Mouse (Mus musculus) small intestine, adult 2 months (tissue): Measurements from ENCODE around the gene Recql. TPM values are rescaled to one million over a fixed set of nuclear protein-coding genes. Genes with fewer than 3 reads are reported as not detected.

Experiments used
- H3K27ac ChIP-seq: fragments of 200-500 bp; 2 replicates; pipeline ENCODE4 v1.5.1; 2012; ENCODE audit warnings: low read depth, low read length, control low read depth, inconsistent platforms; ENCODE audit not compliant: insufficient read depth
- H3K27me3 ChIP-seq: fragments of 200-500 bp; 2 replicates; pipeline ENCODE4 v1.6.1; 2012; ENCODE audit warnings: mild to moderate bottlenecking, moderate library complexity, low read length, inconsistent platforms; ENCODE audit not compliant: control insufficient read depth, insufficient read depth
- H3K36me3 ChIP-seq: fragments of 200-500 bp; 2 replicates; pipeline ENCODE4 v1.6.1; 2012; ENCODE audit warnings: mild to moderate bottlenecking, low read length, control low read depth, inconsistent platforms; ENCODE audit not compliant: control insufficient read depth, insufficient read depth
- H3K4me1 ChIP-seq: fragments of 200-500 bp; 2 replicates; pipeline ENCODE4 v1.6.1; 2012; ENCODE audit warnings: low read length, inconsistent platforms, mixed read lengths; ENCODE audit not compliant: control insufficient read depth, insufficient read depth, insufficient read length
- H3K4me3 ChIP-seq: fragments of 200-500 bp; 2 replicates; pipeline ENCODE4 v1.5.1; 2012; ENCODE audit warnings: low read depth, mild to moderate bottlenecking, control low read depth, inconsistent platforms, low read length, moderate library complexity
- CTCF ChIP-seq: fragments of 200-500 bp; IDR thresholded peaks from 2 replicates; pipeline ENCODE4 v1.5.1; 2012; ENCODE audit warnings: low read depth, mild to moderate bottlenecking, control low read depth, inconsistent platforms, low read length, moderate library complexity, mixed read lengths; ENCODE audit not compliant: insufficient replicate concordance, insufficient read length; ENCODE audit errors: extremely low read depth
- POLR2A ChIP-seq: fragments of 200-500 bp; IDR thresholded peaks from 2 replicates; pipeline ENCODE4 v1.6.1; 2012; ENCODE audit warnings: low read depth, mild to moderate bottlenecking, control low read depth, inconsistent platforms, low read length, moderate library complexity
- WGBS: fragments of 180-500 bp; shearing (Covaris S2); methylation state at CpG from one replicate; pipeline ENCODE4 v1.1.7; 2018; 5-methylcytosine and 5-hydroxymethylcytosine counted together
- polyA plus RNA-seq: library from polyadenylated mRNA; depleted of rRNA; stranded (reverse); fragments of >200 nt; gene quantifications from 2 replicates; pipeline ENCODE4 v1.2.3, GENCODE M21; 2012; rRNA removed

The Recql gene
- polyA plus RNA-seq, 1 experiment: 2.1 TPM

DNA sequence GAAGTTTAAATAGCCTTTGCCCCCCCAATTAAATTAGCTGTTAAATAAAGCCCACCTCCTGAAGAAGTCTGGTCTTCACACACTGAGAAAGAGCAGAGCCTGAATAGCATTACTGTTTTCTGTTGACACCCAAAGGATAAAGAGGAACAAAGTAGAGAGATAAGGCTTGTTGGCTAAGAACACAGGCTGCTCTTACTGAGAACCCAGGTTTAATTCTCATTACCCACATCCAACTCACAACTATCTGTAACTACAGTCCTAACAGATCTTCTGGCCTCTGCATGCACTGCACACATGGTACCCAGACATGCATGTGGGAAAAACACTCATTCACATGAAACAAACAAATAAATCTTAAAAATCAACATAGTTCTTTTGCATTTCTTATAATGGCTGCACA is 69.8 kb downstream of the Recql start:
- Histone ChIP-seq H3K27ac (no peak overlapping the region), H3K27me3 (no peaks in the 10 kb centered on the region), H3K4me3 (no peak overlapping the region), H3K36me3 (no peaks in the 10 kb centered on the region), H3K4me1 (no peaks in the 10 kb centered on the region)
- TF ChIP-seq POLR2A: no peak
- TF ChIP-seq CTCF: no peak

DNA sequence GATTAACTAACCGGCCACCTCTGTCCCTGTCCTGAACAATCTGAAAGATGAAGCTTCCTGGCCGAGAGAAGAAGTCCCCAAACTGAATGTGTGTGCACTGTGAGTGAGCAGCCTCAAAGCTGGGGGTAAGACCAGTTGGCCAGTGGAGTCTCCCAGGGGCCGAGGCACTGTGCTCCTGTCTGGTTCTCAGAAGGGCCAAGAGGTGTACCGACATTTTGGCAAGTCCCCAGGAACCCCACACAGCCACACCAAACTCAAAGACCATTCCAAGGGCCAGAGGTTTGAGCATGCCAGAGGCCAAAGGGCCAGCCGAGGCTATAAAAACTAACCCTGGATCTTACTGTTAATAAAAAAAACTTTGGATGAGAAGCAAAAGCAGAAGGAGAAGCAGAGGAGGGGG is 72.6 kb downstream of the Recql start:
- 74% methylated on average over 5 of the region's 5 CpGs for WGBS
- Histone ChIP-seq H3K4me3 (no peak overlapping the region), H3K27ac (no peak overlapping the region), H3K36me3 (no peaks in the 10 kb centered on the region), H3K4me1 (no peaks in the 10 kb centered on the region), H3K27me3 (no peaks in the 10 kb centered on the region)
- TF ChIP-seq POLR2A: no peak
- TF ChIP-seq CTCF: no peak

DNA sequence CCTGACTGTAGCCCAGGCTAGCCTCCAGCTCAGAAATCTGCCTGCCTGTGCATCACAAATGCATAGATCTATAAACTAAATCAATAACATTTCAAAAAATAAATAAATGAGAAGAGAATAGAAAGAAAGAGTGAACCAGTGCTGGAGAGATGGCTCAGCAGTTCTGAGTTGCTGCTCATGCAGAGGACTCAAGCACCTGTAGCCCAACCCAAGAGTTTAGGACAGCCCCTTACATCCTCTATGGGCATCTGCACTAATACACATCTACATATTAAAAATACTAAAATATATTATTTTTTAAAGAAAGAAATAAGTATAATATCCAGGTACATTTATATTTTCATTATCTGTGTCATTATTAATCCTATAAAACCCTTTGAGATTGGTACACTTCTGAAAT is 81.8 kb downstream of the Recql start:
- Histone ChIP-seq H3K27me3 (no peaks in the 10 kb centered on the region), H3K36me3 (no peaks in the 10 kb centered on the region), H3K4me3 (no peak overlapping the region), H3K4me1 (no peaks in the 10 kb centered on the region), H3K27ac (no peak overlapping the region)
- TF ChIP-seq CTCF (no peak), POLR2A (no peak)

Other genes with a start within 250 kb of the Recql start
- gene Slco1a6, start 178.6 kb downstream of the Recql start, polyA plus RNA-seq: not detected in 2 replicates
- 1.8 and 2.1 TPM in 2 replicates for gene Iapp, start 88.7 kb downstream of the Recql start, polyA plus RNA-seq
- not detected in 2 replicates for gene Slco1a5, start 64.1 kb downstream of the Recql start, polyA plus RNA-seq
- gene Pyroxd1, start 41.4 kb downstream of the Recql start, polyA plus RNA-seq: 3.4 and 5.6 TPM in 2 replicates
- 0.98 and 1.9 TPM in 2 replicates for gene Golt1b, start 134 bp upstream of the Recql start, polyA plus RNA-seq
- gene Spx, start 26.4 kb upstream of the Recql start, polyA plus RNA-seq: 0.24 and 0.85 TPM in 2 replicates
- not detected in 2 replicates for gene Gys2, start 86.0 kb upstream of the Recql start, polyA plus RNA-seq
- gene Ldhb, start 120.9 kb upstream of the Recql start, polyA plus RNA-seq: 10.4 and 15.4 TPM in 2 replicates
- 5.5 and 6.4 TPM in 2 replicates for gene Kcnj8, start 184.5 kb upstream of the Recql start, polyA plus RNA-seq